Mouse (Mus musculus): ENCODE measurements around the gene 2010111I01Rik. TPM values are rescaled to one million over a fixed set of nuclear protein-coding genes. Genes with fewer than 3 reads are reported as not detected.

Gene 2010111I01Rik
- polyA plus RNA-seq, 1 experiment, result 144 TPM

GRCm38 (mm10) chr13:63360111-63360885, 395.6 kb downstream of the 2010111I01Rik start:
- no peaks in the 10 kb centered on the region for H3K79me2 ChIP-seq (ENCODE audit: control insufficient read depth, insufficient read depth)
- TF ChIP-seq SRF (IDR thresholded peaks at IDR 0.05; ENCODE audit: control insufficient read depth, insufficient read length, low read depth) (no peak), POLR2AphosphoS2 (IDR thresholded peaks at IDR 0.05; ENCODE audit: insufficient read length, low read depth) (no peak), MYOG (IDR thresholded peaks at IDR 0.05; ENCODE audit: control insufficient read depth in 1 of 3, insufficient read depth in 1 of 3, insufficient read length in 2 of 3, low read depth in 2 of 3) (no peak), MAX (IDR thresholded peaks at IDR 0.05; ENCODE audit: low read depth) (no peak), USF1 (IDR thresholded peaks at IDR 0.05; ENCODE audit: low read depth) (no peak), REST (IDR thresholded peaks at IDR 0.05; ENCODE audit: insufficient read depth, insufficient read length) (no peak), E2F4 (IDR thresholded peaks at IDR 0.05; ENCODE audit: insufficient read depth) (no peak), CEBPB (IDR thresholded peaks at IDR 0.05; ENCODE audit: insufficient read depth, poor library complexity, severe bottlenecking) (no peak), MYOD1 (IDR thresholded peaks at IDR 0.05; ENCODE audit: control insufficient read depth in 1 of 3, insufficient read length in 2 of 3, low read depth in 2 of 3) (no peak), TCF12 (IDR thresholded peaks at IDR 0.05; ENCODE audit: insufficient read depth, poor library complexity, severe bottlenecking) (no peak), TCF3 (IDR thresholded peaks at IDR 0.05; ENCODE audit: insufficient read length, low read depth) (no peak), POLR2A (IDR thresholded peaks at IDR 0.05; ENCODE audit: insufficient read length, low read depth) (no peak)
- no peak overlapping the region for H3ac ChIP-seq (ENCODE audit: control insufficient read depth, insufficient read length)
- no peaks in the 10 kb centered on the region for H3K27me3 ChIP-seq (ENCODE audit: control insufficient read depth, insufficient read depth, insufficient read length)
- H3K4me2 ChIP-seq (ENCODE audit: low read depth), result no peak overlapping the region
- H3K4me3 ChIP-seq, result no peak overlapping the region
- H3K36me3 ChIP-seq (ENCODE audit: control insufficient read depth, insufficient read depth), result no peaks in the 10 kb centered on the region

GRCm38 (mm10) chr13:63361755-63362154, 397.1 kb downstream of the 2010111I01Rik start:
- TF ChIP-seq CEBPB (IDR thresholded peaks at IDR 0.05; ENCODE audit: insufficient read depth, poor library complexity, severe bottlenecking) (no peak), MYOD1 (IDR thresholded peaks at IDR 0.05; ENCODE audit: control insufficient read depth in 1 of 3, insufficient read length in 2 of 3, low read depth in 2 of 3) (no peak), POLR2AphosphoS2 (IDR thresholded peaks at IDR 0.05; ENCODE audit: insufficient read length, low read depth) (no peak), REST (IDR thresholded peaks at IDR 0.05; ENCODE audit: insufficient read depth, insufficient read length) (no peak), SRF (IDR thresholded peaks at IDR 0.05; ENCODE audit: control insufficient read depth, insufficient read length, low read depth) (no peak), TCF12 (IDR thresholded peaks at IDR 0.05; ENCODE audit: insufficient read depth, poor library complexity, severe bottlenecking) (no peak), MAX (IDR thresholded peaks at IDR 0.05; ENCODE audit: low read depth) (no peak), POLR2A (IDR thresholded peaks at IDR 0.05; ENCODE audit: insufficient read length, low read depth) (no peak), E2F4 (IDR thresholded peaks at IDR 0.05; ENCODE audit: insufficient read depth) (no peak), USF1 (IDR thresholded peaks at IDR 0.05; ENCODE audit: low read depth) (no peak), MYOG (IDR thresholded peaks at IDR 0.05; ENCODE audit: control insufficient read depth in 1 of 3, insufficient read depth in 1 of 3, insufficient read length in 2 of 3, low read depth in 2 of 3) (no peak), TCF3 (IDR thresholded peaks at IDR 0.05; ENCODE audit: insufficient read length, low read depth) (no peak)
- no peak overlapping the region for H3K4me2 ChIP-seq (ENCODE audit: low read depth)
- H3K27me3 ChIP-seq (ENCODE audit: control insufficient read depth, insufficient read depth, insufficient read length), result no peaks in the 10 kb centered on the region

GRCm38 (mm10) chr13:63373460-63374166, 408.9 kb downstream of the 2010111I01Rik start:
- Histone ChIP-seq H3K4me2 (ENCODE audit: low read depth) (no peak overlapping the region), H3K36me3 (ENCODE audit: control insufficient read depth, insufficient read depth) (no peaks in the 10 kb centered on the region), H3K27me3 (ENCODE audit: control insufficient read depth, insufficient read depth, insufficient read length) (no peaks in the 10 kb centered on the region), H3K4me3 (no peak overlapping the region), H3ac (ENCODE audit: control insufficient read depth, insufficient read length) (no peak overlapping the region), H3K79me2 (ENCODE audit: control insufficient read depth, insufficient read depth) (no peaks in the 10 kb centered on the region)
- TF ChIP-seq TCF12 (IDR thresholded peaks at IDR 0.05; ENCODE audit: insufficient read depth, poor library complexity, severe bottlenecking) (no peak), E2F4 (IDR thresholded peaks at IDR 0.05; ENCODE audit: insufficient read depth) (no peak), SRF (IDR thresholded peaks at IDR 0.05; ENCODE audit: control insufficient read depth, insufficient read length, low read depth) (no peak), TCF3 (IDR thresholded peaks at IDR 0.05; ENCODE audit: insufficient read length, low read depth) (no peak), POLR2A (IDR thresholded peaks at IDR 0.05; ENCODE audit: insufficient read length, low read depth) (no peak), CEBPB (IDR thresholded peaks at IDR 0.05; ENCODE audit: insufficient read depth, poor library complexity, severe bottlenecking) (no peak), MYOG (IDR thresholded peaks at IDR 0.05; ENCODE audit: control insufficient read depth in 1 of 3, insufficient read depth in 1 of 3, insufficient read length in 2 of 3, low read depth in 2 of 3) (no peak), REST (IDR thresholded peaks at IDR 0.05; ENCODE audit: insufficient read depth, insufficient read length) (no peak), MYOD1 (IDR thresholded peaks at IDR 0.05; ENCODE audit: control insufficient read depth in 1 of 3, insufficient read length in 2 of 3, low read depth in 2 of 3) (no peak), MAX (IDR thresholded peaks at IDR 0.05; ENCODE audit: low read depth) (no peak)

More at GRCm38 (mm10) chr13:63361755-63362154, 397.1 kb downstream of the 2010111I01Rik start:
- Histone ChIP-seq H3K4me3 (no peak overlapping the region), H3K36me3 (ENCODE audit: control insufficient read depth, insufficient read depth) (no peaks in the 10 kb centered on the region), H3K79me2 (ENCODE audit: control insufficient read depth, insufficient read depth) (no peaks in the 10 kb centered on the region), H3ac (ENCODE audit: control insufficient read depth, insufficient read length) (no peak overlapping the region)

Other genes starting within 250 kb of the 2010111I01Rik start
- gene Platr25, start 204.2 kb upstream of the 2010111I01Rik start, polyA plus RNA-seq (2012; fragmentation: generic; extraction: Trizol), result 1.0 TPM
- 0.23 TPM for gene Gm5141, start 179.1 kb upstream of the 2010111I01Rik start, polyA plus RNA-seq (2012; fragmentation: generic; extraction: Trizol)
- gene Fbp2, start 106.5 kb upstream of the 2010111I01Rik start, polyA plus RNA-seq (2012; fragmentation: generic; extraction: Trizol), result 0.20 TPM
- gene Fbp1, start 76.6 kb upstream of the 2010111I01Rik start, polyA plus RNA-seq (2012; fragmentation: generic; extraction: Trizol), result not detected